Mouse (Mus musculus) erythroblast, embryonic 14.5 days (primary cell): Measurements from ENCODE around the gene Gadd45b.

Source experiments
- GATA1 ChIP-seq: IDR thresholded peaks from 2 replicates; pipeline ENCODE4 v1.6.1; 2012; ENCODE audit warnings: low read length, inconsistent platforms, mixed read lengths
- TAL1 ChIP-seq: IDR thresholded peaks from 3 replicates; pipeline ENCODE4 v1.6.1; 2012; ENCODE audit warnings: low read length, inconsistent platforms, mixed read lengths

DNA sequence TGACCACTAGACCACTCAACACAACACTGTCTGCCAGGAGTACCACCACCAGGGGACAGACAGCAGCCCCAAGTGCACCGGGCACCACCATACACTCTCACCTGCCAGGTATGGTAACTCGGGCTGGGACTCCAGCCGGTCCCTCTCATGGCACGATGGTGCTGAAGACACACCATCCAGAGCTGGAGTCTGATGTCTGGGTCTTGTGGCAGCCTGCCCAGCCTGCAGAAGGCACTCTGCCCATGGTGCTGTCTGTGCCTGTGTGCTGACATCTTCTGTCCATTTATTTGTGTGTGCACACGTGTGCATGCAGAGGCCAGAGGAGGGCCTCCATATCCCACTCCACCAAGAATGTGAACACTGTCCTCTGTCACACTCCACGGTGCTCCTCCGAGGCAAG is 34.8 kb upstream of the Gadd45b start:
- no peak for TF ChIP-seq GATA1
- TF ChIP-seq TAL1, result no peak
